Mouse (Mus musculus) lung, postnatal 36 days (tissue): ENCODE measurements around the gene Ccl22.

Source experiments
- DNase-seq: peaks from one replicate; pipeline ENCODE4 v3.0.0; 2022; ENCODE audit warnings: mixed read lengths

Gene Ccl22

DNA sequence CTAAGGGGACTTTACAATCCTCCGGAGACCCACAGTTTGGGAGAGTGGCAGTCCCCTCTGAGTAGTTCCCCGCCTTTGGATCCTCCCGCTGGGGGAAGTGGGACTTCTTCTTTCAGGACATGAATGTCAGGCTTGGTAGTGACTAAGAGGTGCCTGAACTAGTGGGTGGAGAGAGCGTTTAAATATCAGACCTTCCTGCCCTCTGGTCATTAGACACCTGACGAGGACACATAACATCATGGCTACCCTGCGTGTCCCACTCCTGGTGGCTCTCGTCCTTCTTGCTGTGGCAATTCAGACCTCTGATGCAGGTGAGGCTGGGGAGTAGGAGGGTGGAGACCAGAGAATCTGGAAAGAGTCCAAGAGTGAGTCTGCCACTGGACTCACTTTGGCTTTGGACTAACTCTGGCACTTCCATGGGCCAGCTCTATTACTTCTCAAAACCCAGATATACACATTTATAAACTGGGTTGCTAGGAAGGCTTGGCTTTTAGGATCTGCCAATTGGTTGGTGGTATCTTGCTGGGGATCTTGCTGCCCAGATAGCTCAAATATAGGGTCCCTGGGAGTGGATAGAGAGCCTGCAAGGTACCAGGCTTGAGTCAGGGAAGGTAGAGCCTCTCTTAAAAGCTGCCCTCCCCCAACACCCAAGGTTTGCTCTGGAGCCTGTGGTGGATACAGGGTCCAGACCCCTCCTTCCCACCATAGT, at the start of gene Ccl22:
Gene Ccl22 (plus strand): TSS at position 115 of the 709 bp plus-strand sequence.
- no peak for DNase-seq

DNA sequence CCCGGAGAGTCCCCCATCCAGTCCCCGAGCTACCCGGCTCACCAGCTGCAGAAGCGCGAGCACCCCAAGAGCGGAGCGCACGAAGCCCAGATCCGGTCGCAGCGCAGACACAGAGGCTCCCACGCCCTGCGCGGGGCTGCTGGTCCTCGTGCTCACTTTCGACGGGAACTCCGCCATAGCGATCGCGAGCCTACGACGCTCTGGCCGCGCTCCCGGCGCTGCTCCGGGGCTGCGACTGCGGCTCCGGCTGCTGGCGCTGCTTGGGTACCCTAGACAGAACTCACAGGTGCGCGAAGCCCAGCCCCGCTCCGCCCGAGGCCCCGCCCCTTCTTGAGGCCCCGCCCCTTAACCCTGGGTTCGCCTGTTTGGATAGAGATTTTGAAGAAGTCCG, 49.4 kb upstream of the Ccl22 start, which contains the start of gene Pllp:
Gene Pllp (minus strand): TSS at position 285 of the 391 bp plus-strand sequence.
- DNase-seq: peak; percentile 49

DNA sequence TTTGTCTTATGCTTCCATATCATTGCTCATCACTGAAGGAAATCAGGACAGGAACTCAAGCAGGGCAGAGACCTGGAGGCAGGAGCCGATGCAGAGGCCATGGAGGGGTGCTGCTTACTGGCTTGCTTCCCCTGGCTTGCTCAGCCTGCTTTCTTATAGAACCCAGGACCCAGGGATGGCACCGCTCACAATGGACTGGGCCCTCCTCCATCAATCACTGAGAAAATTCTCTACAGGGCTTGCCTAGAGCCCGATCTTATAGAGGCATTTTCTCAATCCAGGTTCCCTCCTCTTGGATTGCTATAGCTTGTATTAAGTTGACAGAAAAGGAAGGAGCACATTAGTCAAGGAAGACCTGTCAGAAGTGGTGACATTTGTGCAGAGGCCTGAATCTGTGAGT, 48.8 kb upstream of the Ccl22 start:
- no peak for DNase-seq

DNA sequence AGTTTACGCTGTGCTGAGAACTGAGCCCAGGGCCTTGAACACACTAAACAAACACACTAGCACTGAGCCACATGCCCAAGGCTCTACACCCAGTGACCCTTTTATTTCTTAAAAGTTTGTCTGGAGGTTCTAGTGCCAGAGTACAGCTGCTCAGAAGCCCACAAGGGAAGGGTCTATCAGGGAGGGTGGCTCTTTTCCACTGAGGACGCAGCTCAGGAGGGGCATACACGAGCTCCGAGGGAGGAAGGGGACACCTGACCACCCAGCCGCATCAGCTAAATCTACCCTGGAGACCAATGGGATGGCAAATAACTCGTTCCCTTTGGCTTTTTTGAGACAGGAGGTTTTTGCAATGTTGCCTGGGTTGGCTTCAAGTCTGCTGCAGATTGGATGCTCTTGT, 47.4 kb upstream of the Ccl22 start:
- no peak for DNase-seq

DNA sequence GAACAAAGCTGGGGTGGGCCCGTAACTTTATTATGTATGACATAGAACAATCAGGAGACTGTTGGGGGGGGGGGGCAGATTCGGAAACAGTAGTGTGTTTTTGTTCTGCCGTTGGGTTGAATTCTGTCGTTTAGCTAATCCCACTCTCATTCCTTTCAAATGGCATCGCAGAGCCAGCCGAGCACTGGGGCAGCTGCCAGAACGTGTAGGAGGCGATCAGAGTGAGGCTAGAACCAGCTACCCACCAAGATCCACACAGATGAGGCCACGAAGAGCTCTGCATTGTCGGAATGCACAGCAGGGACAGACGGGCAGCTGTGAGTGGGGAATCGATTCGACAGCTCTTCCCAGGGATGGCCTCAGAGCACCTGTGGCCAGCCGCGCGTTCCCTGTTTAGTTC, 46.0 kb upstream of the Ccl22 start:
- DNase-seq: no peak

DNA sequence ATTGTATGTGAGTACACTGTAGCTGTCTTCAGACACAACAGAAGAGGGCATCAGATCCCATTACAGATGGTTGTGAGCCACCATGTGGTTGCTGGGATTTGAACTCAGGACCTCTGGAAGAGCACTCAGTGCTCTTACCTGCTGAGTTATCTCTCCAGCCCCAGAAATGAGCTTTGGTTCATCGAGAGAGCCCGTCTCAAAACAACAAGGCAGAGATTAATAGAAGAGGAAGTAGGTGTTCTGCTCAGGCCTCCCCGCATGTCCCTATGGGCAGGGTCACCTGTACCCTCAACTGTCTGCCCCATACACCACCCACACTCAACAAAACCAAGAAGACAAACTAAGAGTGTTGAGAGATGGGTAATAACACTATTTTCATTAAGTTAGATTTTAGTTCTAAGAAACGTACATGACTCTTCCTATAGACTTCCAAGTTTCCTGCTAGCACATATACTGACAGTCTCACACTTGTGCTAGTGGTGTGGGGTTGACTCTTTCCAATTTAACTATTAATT, 44.9 kb upstream of the Ccl22 start:
- no peak for DNase-seq

DNA sequence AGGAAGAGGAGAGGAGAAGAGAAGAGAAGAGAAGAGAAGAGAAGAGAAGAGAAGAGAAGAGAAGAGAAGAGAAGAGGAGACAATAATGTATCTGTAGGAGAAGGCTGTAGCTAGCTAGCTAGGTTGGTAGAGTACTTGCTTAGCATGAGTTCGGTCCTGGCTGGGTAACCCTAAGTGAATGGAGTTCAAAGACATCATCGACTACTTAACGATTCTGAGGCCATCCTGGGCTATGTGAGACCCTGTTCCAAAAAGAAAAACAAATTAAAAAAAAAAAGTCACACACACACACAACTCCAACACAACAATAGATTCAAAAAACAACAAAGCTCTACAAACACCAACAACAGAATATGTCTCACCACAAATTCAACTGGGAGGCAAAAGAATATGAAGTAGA, 43.2 kb upstream of the Ccl22 start:
- no peak for DNase-seq

DNA sequence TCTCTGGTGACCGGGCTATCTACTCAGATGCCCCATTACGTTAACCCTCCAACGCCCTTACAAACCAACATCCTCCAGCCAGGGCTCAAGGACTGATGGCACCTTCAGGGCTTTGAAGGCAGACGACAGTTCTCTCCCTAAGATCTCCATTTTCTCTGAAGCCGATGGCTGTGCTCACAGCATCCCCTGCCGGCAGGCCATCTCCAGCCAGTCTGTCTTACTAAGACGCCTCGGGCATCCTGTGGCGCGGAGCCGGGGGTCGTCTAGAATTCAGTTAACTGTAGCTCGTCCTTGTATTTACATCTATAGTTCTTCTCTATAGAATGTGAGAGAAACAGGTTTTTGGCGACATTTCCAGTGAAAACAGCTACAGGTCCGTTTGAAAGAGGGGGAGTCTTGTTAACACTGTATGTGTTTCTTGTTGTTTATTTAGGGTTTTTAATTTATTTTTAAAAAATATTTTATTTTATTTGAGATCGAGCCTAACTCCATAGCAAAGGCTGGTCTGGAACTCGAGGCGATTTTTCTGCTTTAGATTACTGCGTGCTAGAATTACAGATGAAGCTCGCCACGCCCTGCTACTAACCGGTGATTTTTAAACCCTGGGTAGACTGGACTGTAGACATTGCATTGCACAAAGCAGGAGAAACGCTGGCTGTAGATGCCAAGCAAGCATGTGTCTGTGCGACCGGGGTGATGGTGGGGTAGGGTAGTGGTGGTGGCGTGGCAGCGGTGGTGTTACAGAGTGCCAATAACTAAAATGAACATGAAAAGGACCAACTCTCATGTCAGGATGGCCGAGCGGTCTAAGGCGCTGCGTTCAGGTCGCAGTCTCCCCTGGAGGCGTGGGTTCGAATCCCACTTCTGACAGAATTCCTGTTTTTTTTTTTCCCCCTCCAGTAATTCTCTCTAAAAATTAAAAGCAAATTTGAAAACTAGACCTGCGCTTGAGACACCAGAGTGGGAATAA, 42.3 kb upstream of the Ccl22 start:
- peak; percentile 94 for DNase-seq

DNA sequence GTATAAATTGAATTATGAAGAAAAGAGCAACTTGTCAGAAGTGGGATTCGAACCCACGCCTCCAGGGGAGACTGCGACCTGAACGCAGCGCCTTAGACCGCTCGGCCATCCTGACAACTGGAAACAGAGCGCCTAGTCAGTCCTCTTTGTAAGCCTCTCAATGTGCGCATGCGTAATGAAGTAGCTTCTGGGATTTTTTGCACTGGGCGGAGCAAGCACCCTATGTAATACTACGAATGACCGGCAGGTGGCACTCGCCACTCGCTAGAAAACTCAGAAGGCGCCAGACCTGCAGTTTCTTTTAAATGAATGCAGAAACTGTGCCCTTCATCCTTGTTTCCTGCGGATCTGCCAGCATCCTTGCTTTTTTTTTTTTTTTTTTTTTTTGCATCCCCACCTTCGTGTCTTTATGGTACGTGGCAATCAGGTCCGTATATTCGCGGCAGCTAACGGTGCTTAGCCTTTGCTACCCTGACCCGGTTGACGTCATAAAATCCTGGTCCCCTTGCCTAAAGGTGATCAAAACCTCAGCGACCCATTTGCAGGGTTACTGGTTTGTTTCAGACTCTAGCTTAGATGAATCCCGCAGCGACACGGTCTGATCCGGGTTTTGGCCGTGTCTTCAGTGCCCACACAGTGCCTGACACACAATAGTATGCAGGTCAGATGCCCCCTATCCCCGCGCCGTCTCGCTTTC, 41.3 kb upstream of the Ccl22 start:
- DNase-seq: peak; percentile 97

DNA sequence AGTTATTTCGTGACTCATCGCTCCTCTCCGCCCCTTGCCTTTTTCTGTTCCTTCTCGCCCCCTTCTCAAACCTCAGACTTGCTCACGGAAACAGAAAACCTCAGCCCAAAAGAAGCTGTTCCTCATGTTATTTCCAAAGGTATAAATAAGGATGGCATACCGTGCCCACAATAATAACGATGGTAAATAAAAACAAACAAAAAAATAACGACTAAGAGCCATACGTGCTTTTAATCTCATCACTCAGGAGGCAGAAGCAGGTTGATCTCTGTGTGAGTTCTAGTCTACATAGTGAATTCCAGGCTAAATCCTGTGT, 40.8 kb upstream of the Ccl22 start:
- no peak for DNase-seq

DNA sequence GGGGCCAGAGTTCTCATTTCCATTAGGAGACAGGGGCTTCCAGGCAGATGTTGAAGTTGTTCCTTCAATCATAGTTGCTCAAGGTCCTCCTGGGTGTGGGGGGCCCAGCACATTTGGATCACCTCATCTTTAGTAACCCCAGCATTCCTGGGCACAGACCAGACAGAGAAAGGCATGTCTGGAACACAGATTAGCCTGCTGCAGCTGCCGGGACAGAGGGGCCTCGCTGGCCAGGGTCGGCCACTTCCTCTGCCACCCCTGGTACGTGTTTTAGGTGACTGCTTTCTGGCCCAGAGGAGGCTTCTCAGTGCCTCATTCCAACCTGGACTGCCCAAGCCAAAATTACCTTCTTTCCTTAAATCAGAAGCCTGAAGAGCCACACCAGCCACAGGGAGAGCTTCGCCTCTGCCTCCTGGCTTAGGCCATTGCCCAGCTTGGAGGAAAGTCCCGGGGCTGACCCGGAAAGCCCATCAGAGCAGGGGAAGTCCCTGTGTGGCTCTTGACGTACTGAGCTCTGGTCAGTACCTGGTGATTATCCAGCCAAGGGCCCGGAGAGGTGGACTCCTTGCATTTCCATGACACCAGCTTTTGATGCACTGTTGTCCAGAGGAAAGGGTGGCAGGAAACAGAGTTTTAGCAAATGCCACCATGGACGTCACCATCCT, 39.7 kb upstream of the Ccl22 start:
- no peak for DNase-seq

DNA sequence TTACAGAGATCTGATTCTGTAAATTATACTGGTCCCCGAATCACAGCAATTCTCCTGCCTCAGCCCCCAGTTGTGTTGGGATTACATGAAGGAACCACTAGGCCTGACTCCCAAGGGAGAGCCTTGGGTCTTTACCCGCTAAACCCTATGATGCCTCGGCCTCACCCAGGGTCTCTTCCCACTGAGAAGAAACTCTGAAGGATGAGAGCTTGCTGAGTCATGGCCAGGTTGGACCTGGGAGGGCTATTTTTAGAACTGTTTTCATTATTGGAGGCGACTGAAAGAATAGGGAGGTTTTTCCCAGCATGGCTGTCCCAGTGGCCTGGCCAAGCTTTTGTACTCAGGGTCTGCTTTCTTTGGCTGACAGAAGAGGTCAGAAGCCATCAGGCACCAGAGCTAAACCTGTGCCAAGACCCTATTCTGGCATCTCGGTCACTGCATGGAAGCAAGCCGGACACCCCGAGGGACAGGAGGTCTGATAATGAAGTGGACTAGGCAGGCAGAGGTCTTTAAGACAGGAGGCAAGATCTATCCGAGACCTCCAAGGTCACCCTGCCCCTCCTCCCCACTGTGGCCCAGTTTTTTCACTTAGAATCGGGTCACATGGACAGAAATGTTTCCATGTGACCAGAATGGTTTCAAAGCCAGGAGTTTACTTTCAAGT, 38.5 kb upstream of the Ccl22 start:
- no peak for DNase-seq

DNA sequence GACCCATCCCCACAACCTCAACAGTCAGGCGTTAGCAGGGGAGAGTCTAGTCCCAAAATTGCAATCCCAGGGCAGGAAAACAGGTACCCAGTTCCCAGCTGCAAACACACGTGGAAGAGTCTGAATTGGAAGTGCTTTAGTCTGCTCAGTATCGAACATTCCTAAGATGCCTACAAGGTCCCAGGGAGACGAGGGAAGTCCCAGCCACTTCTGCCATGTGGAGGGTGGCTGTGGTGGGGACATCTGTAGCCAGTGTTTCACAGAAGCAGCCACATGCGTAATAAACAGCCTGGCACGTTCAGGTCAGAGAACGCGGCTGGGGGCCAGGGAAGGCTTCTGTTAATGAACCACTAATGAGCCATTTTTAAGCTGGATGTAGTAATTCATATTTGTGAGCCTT, 35.1 kb upstream of the Ccl22 start:
- no peak for DNase-seq

DNA sequence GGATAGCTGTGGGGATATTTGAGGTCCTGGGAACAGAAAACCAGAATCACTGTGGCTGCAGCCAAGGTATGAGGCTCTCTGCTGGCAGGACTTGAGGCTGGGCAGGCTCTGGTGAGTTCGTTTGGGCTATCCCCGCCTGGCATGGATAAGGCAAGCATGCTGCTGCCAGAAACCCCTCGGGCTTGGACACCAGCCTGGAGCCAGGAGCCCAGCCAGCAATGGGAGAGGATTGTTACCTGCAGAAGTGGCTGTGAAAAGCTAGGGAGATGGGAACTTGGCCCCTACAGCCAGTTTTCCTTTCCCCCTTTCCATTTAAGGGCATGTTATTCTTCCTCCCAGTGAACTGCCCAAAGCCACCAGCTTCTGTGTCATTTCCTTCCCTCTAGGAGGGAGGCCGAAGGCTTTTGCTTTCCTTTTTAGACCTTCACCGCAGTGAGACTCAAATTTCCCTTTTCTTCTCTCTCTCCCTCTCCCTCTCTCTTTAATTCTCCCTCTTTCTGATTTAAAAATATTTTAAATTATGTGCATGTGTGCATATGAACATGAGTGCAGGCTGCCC, 34.2 kb upstream of the Ccl22 start:
- peak; percentile 45 for DNase-seq

DNA sequence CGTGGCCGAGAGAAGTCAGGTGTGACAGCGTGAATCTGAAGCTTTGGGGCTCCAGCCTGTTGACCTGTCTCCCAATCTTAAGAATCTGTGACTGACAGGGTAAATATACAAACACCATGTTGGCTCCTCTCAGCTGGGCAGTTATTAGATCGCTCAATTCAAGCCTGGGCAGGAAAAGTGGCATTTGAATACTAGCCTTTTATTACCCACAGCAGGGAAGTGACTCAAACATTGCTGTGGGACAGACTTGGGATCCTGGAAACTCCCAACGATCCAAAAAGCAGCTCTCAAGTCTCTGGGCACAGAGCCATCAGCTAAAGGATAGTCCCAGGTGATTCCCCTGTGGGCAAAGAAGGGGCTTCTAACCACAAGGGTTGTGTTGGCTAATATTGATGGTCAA, 30.8 kb upstream of the Ccl22 start:
- no peak for DNase-seq

DNA sequence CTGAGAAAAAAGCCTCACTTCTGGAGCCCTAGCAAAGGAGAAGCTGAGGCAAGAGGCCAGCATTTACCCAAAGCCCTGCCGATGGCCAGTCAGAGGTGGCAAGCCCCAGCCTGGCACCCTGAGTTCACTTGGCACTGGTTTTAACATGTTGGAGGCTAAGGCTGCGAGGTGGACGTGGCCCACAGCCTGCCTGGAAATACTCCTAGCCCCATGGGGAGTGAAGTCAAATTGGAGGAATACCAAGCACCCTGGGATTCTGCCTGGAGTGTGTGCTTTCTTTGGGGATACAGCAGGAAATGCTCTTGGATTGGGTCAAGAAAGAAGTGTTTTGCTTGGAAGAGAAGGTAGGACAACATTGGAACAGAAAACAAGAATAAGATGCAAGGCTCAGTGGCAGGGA, 29.5 kb upstream of the Ccl22 start:
- no peak for DNase-seq

DNA sequence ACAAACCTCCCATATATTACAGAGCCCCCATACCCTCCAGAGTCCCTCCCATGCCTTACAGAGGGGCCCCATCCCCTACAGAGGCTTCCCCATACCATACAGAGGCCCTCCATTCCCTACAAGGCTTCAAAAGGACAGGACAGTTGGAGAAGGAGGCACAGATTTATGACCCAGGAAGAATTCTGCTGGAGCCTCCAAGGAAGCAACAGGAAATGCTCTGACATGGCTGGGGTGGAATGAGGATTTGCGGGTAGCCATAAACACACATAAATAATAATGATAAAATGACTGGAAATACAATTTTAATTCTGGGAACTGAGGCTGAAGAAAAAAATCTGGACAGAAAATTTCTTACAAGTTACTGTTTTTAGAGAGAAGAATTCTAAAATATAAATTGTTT, 28.5 kb upstream of the Ccl22 start:
- DNase-seq: no peak

DNA sequence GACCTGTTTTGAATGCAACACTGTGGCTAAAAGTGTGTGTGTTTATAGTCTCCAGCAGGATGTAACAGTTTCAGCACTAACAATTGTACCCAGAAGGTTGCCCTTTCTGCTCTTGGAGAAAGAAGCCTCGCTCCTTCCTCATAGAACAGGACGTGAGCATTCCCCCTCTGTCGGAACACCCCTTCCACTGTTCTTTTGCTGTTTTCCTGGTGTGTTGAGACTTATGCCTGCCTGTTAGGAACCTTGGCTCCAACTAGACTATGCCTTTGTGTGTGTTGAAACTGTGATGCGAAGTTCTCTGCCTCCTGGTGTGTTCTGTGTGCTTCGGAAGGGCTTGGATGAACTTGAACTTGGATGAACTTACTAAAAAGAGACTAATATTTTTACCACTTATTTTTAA, 19.4 kb upstream of the Ccl22 start:
- DNase-seq: peak; percentile 32

DNA sequence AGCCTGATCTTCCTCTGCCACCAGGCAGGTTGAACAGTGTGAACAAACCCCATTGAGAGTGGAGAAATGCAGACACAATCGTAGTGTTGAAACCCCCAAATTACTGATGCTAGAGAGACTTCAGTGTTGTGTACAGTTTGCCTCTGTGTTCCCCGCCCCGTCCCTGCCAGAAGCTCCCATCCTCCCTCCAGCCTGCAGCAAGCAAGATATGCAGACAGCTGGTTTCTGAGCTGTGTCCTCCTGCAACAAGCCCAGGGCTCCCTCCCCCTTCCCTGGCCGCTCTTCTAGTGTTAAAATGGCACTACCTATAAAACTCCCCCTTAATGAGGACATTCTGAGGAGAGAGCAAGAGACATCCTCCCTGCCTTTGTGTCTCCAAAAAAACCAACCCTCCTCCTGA, 16.1 kb upstream of the Ccl22 start:
- no peak for DNase-seq

DNA sequence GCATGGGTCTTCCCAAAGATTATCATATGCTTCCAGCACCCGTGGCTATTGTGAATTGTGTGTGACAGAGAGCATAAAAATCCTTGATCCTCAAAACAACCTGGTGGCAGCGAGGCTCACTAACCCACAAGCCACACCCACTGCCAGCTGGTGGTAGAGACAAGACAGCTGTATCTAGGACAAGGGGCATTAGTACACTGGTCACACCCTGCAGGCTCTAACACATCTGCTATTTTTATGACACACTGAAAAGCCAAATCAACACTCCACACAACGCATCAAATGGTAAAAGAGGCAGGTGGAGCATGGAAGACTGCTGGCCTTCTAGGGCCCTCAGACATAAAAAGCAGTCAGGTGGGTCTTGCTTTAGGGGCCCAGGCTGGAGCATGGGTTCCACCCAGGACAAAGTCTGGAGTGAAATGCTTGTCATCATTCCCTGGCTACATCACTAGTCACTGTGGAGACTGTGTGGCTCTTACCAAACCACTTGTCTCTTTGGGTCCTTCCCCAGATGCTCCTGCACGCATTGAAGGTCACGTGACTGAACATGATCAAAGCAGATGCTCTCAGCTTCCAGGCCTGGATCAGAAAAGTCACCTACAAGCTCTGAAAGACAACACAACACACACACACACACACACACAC, 11.4 kb upstream of the Ccl22 start:
- peak; percentile 52 for DNase-seq

DNA sequence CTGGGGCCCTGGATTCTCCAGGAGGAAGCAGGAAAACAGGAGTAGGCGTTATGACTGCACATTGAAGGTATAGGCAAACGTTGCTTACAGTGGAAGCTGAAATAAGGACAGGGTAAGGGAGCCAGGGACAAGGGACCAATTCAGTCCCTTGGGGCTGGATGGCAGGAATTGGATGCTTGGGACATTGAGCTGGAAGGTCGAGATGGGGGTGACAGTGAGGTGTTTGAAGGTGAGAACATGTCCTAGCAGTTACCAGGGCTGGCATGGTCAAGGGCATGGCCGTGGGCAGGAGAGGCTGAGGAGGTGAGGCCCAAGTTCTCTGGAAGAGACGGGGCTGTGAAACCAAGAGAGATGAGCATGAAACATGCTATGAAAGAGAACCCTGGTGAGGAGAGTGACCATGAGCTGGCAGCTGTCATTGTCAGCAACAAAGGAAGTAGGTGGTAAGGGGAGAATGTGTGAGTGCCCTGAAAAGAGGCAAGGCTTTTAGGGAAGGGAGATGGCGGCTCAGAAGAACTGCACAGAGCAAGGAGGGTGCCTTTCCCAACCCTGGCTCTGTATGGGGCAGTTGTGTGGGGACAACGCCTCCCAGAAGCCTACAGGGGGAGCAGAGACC, 10.5 kb upstream of the Ccl22 start:
- no peak for DNase-seq
